Mouse (Mus musculus) megakaryocyte, embryonic 14.5 days (primary cell): Measurements from ENCODE around the gene Gm20388.

Experiments
- FLI1 ChIP-seq: IDR thresholded peaks from 2 replicates; pipeline ENCODE4 v1.6.1; 2012; ENCODE audit warnings: low read length, inconsistent platforms, mixed read lengths
- GATA1 ChIP-seq: IDR thresholded peaks from 3 replicates; pipeline ENCODE4 v1.6.1; 2012; ENCODE audit warnings: mixed read lengths, low read length, inconsistent platforms, borderline replicate concordance

GRCm38 (mm10) chr8:123032730-123033129 lies 3122.1 kb downstream of the Gm20388 start:
- TF ChIP-seq GATA1 (no peak), FLI1 (no peak)
